10 mouse cellular contexts compared by ENCODE assay signal in genomic region chr17:75073887-75074286, GRCm38 (mm10).
DNase-seq lines count a peak whose midpoint lies in the region; ATAC-seq lines count a peak whose summit lies in the region.
"Had no signal": no experiment of that assay in that cellular context is flagged by ENCODE, and none has a peak within 500 bp of the region (broad histone marks: within the 10 kb centered on the region; RNA-seq: fewer than 3 reads in every experiment).

No protein-coding gene starts in this region.

- H3K4me1 ChIP-seq in heart, embryonic 10.5 days: peaks cover 50% of the 10 kb centered on the region
- peaks cover 33% of the 10 kb centered on the region for H3K4me1 ChIP-seq in kidney, embryonic 16.5 days (ENCODE audit: insufficient read depth, low read length)
- H3K4me1 ChIP-seq: hindbrain, embryonic 13.5 days had no signal

- no peak overlapping the region for H3K9ac ChIP-seq in kidney, embryonic 16.5 days (replicated peaks; ENCODE audit: low read length)
- H3K9ac ChIP-seq: hindbrain, embryonic 13.5 days; liver, embryonic 15.5 days had no signal

- no peaks in the 10 kb centered on the region for H3K9me3 ChIP-seq in heart, embryonic 10.5 days
- no peaks in the 10 kb centered on the region for H3K9me3 ChIP-seq in kidney, embryonic 16.5 days (ENCODE audit: low read length)
- H3K9me3 ChIP-seq: hindbrain, embryonic 13.5 days; liver, embryonic 15.5 days had no signal

- H3K4me3 ChIP-seq in heart, embryonic 10.5 days: 0 out of 2 replicates have a peak overlapping the region, but pooled peaks have one; percentile 16
- no peak overlapping the region for H3K4me3 ChIP-seq in kidney, embryonic 16.5 days (ENCODE audit: low read length)
- H3K4me3 ChIP-seq: erythroblast, embryonic 14.5 days; hindbrain, embryonic 13.5 days; liver, embryonic 15.5 days had no signal

- peak; percentile 86 for DNase-seq in heart, embryonic 10.5 days (ENCODE audit: low spot score)
- DNase-seq in lung, postnatal 14 days: peak; percentile 33
- DNase-seq in left cerebral cortex, adult 18-20 months (ENCODE audit: low spot score in 2 of 2): no peak
- no peak for DNase-seq in urinary bladder, adult 18-20 months (ENCODE audit: low spot score in 2 of 2)

- 0 out of 2 replicates have a peak overlapping the region, but pooled peaks have one; percentile 7 for H3K4me2 ChIP-seq in kidney, embryonic 16.5 days (replicated peaks; ENCODE audit: low read depth, low read length)
- H3K4me2 ChIP-seq: hindbrain, embryonic 13.5 days; liver, embryonic 15.5 days had no signal

- ATAC-seq in common myeloid progenitor, adult 5-6 weeks (replicated peaks; ENCODE audit: low read depth, poor library complexity, severe bottlenecking): peak; percentile 91
- 0 out of 2 replicates have a peak, but pooled peaks have one; percentile 24 for ATAC-seq in kidney, embryonic 16.5 days (ENCODE audit: low FRiP score, low TSS enrichment)
- no peak for ATAC-seq in inflammation-experienced regulatory T-cells, adult 6 months

- 10% methylated on average over 8 of the region's 8 CpGs for WGBS in heart, embryonic 10.5 days
- WGBS in kidney, embryonic 16.5 days: 21% methylated on average over 8 of the region's 8 CpGs

- H3K27me3 ChIP-seq in heart, embryonic 10.5 days (ENCODE audit: insufficient read depth, poor library complexity, severe bottlenecking): no peaks in the 10 kb centered on the region
- H3K27me3 ChIP-seq in kidney, embryonic 16.5 days (ENCODE audit: insufficient read depth, low read length): no peaks in the 10 kb centered on the region
- H3K27me3 ChIP-seq: liver, embryonic 15.5 days had no signal

- peaks cover 4% of the 10 kb centered on the region; the same call in 1 of the 2 replicates for H3K36me3 ChIP-seq in heart, embryonic 10.5 days
- H3K36me3 ChIP-seq in kidney, embryonic 16.5 days (ENCODE audit: insufficient read depth, low read length): 0 out of 2 replicates have a peak, but pooled peaks cover 7% of the 10 kb centered on the region
- H3K36me3 ChIP-seq: hindbrain, embryonic 13.5 days; liver, embryonic 15.5 days had no signal

- peak overlapping the region; percentile 84 for H3K27ac ChIP-seq in heart, embryonic 10.5 days
- H3K27ac ChIP-seq in kidney, embryonic 16.5 days (ENCODE audit: low read length): peak overlapping the region; percentile 56; the same call in 1 of the 2 replicates
- H3K27ac ChIP-seq: hindbrain, embryonic 13.5 days; liver, embryonic 15.5 days had no signal

Comparison
In these comparisons a context has a peak if more than half of its experiments do, and no peak if none do; other contexts are left out.
1. DNase-seq: peak in heart, embryonic 10.5 days (single experiment) and lung, postnatal 14 days (single experiment); none in left cerebral cortex, adult 18-20 months (0 of 2) and urinary bladder, adult 18-20 months (0 of 2).